Mouse (Mus musculus) spleen, adult 10 weeks (tissue): ENCODE measurements around the gene Strap. TPM values are rescaled to one million over a fixed set of nuclear protein-coding genes. Genes with fewer than 3 reads are reported as not detected.

Source experiments
- polyA plus RNA-seq: library from polyadenylated mRNA; stranded (reverse); fragments of 350-450 nt; fragmentation: Illumina TruSeq; extraction: RNeasy Lipid Tissue Mini Kit (QIAGEN cat#74804); gene quantifications from one replicate; pipeline ENCODE4 v1.2.3, GENCODE M21; 2015; ENCODE audit warnings: low replicate concordance; ENCODE audit not compliant: insufficient read depth

Strap gene
- 92.7 TPM for polyA plus RNA-seq

DNA sequence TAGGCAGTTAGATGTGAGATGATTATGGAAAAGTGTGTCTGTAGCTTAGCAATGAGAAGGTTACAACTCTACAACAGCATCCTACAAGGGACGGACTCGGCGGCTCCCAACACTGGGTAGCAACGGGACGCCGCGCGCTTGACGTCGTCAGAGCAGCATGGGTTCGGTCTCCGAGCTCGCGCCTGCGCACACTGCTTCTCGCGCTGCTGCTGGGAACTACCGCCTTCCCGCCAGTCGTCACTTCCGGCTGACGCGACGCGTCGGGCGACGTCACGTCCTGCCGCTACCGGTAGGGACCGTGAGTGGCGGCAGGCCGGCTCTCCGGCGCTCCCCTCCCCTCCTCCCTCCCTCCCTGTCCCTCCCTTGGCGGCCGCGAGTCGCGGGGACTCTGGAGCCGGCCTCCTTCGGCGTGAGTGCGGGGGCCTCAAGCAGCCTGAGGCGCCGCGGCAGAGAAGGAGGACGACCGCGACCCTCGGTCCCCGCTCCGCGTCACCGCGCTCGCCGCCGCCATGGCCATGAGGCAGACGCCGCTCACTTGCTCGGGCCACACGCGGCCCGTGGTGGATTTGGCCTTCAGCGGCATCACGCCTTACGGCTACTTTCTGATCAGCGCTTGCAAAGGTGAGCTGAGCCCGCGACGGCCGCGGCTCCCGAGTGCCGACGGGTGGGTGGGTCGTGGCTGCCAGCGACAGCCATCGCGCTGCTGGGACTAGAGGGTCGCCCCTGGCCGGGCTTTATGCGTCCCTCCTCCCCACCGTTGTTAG is at the start of gene Strap:
Strap (plus strand) TSS at position 233 of the 764 bp plus-strand sequence.

DNA sequence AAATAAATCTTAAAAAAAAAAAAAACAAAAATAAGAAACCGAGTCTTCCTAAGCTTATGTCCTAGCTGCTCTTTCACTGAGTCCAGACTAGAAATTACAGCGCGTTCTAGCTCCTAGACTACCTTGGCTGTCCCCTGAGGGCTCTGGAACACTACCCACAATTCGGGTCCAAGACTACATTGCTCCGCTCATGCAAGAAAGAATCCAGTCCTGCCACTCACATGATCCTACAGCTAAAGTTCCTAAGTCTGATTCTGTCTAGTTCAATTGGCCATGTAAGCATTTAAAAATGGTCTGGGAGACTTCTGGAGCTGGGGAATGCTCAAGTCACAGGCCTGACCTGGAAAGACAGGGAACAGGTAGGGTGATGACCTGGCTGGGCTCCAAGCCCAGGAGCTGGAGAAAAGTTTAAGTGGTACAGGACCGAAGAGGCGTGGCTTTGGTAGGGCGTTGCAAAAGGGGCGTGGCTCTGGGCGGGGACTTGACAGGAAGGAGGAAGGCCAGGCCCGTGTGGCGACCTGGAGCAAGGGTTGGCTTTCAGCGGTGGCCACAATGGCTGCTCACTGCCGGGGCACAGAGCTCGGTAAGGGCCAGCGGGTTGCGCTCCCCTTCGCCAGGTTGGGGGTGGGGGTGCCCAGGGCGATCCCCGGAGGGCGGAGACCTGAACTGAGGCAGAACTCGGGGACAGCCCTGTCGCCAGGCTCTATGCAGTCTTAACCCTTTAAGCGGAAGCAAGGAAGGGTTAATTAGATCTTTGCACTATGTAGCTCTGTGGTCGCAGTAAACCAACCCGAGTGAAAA is 19.4 kb downstream of the Strap start, which contains the start of gene Dera:
Dera (plus strand) TSS at position 491 of the 801 bp plus-strand sequence.

Other genes with a start within 250 kb of the Strap start
- 11.7 TPM for gene Eps8, start 80.2 kb upstream of the Strap start, polyA plus RNA-seq
- gene Dera, start 19.5 kb downstream of the Strap start, polyA plus RNA-seq: 27.8 TPM